Mouse (Mus musculus): ENCODE measurements around the gene Pemt. TPM values are rescaled to one million over a fixed set of nuclear protein-coding genes. Genes with fewer than 3 reads are reported as not detected.

Pemt gene
- polyA plus RNA-seq, 1 experiment, result 2.5 TPM

DNA sequence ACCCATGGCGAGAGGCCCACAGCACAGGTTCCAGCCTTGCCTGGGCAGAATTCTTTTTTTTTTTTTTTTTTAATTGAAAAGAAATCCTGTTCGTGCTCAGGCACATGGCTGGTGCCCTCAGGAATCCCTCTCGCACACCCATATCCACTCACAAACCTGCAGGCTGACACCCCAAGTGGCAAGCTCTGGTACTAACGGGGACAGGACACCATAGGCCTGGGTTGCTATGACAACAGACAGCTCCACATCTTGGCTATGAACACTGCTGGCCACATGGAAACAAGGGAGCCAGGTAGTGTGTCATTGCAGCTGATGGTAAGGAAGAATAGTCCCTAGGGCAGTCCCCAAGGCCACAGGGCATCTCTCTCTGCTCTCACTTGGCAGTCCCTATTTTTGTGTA lies 42.7 kb upstream of the Pemt start:
- WGBS, result 62% methylated on average over 4 of the region's 4 CpGs
- no peak for TF ChIP-seq POLR2A (IDR thresholded peaks at IDR 0.05; ENCODE audit: low read depth, low read length)
- no peak for TF ChIP-seq CTCF (IDR thresholded peaks at IDR 0.05; ENCODE audit: extremely low read depth, insufficient read depth, insufficient read length, insufficient replicate concordance)
- no peak overlapping the region for H3K4me3 ChIP-seq (ENCODE audit: extremely low read depth, insufficient read depth, insufficient read length)
- H3K4me1 ChIP-seq (ENCODE audit: control insufficient read depth, insufficient read depth, insufficient read length), result no peaks in the 10 kb centered on the region
- H3K36me3 ChIP-seq (ENCODE audit: control insufficient read depth, insufficient read depth, low read length), result no peaks in the 10 kb centered on the region
- DNase-seq (ENCODE audit: low read depth in 1 of 2, low spot score in 2 of 2), result no peak
- H3K27ac ChIP-seq (ENCODE audit: insufficient read depth, low read length), result no peak overlapping the region
- no peaks in the 10 kb centered on the region for H3K27me3 ChIP-seq (ENCODE audit: control insufficient read depth, insufficient read depth, low read length)

GRCm38 (mm10) chr11:60086676-60087075 lies 40.4 kb upstream of the Pemt start:
- DNase-seq (ENCODE audit: low read depth in 1 of 2, low spot score in 2 of 2), result no peak
- Histone ChIP-seq H3K27ac (ENCODE audit: insufficient read depth, low read length) (no peak overlapping the region), H3K27me3 (ENCODE audit: control insufficient read depth, insufficient read depth, low read length) (no peaks in the 10 kb centered on the region), H3K4me3 (ENCODE audit: extremely low read depth, insufficient read depth, insufficient read length) (no peak overlapping the region), H3K36me3 (ENCODE audit: control insufficient read depth, insufficient read depth, low read length) (no peaks in the 10 kb centered on the region), H3K4me1 (ENCODE audit: control insufficient read depth, insufficient read depth, insufficient read length) (no peaks in the 10 kb centered on the region)
- TF ChIP-seq POLR2A (IDR thresholded peaks at IDR 0.05; ENCODE audit: low read depth, low read length) (no peak), CTCF (IDR thresholded peaks at IDR 0.05; ENCODE audit: extremely low read depth, insufficient read depth, insufficient read length, insufficient replicate concordance) (no peak)
- 93% methylated on average over 1 of the region's 1 CpGs for WGBS

GRCm38 (mm10) chr11:60084589-60084988 lies 38.3 kb upstream of the Pemt start:
- DNase-seq (ENCODE audit: low read depth in 1 of 2, low spot score in 2 of 2), result peak in 1 of 2 experiments; percentile 62
- 30% methylated on average over 2 of the region's 2 CpGs for WGBS
- no peaks in the 10 kb centered on the region for H3K36me3 ChIP-seq (ENCODE audit: control insufficient read depth, insufficient read depth, low read length)

GRCm38 (mm10) chr11:60076790-60077189 lies 30.5 kb upstream of the Pemt start:
- H3K36me3 ChIP-seq (ENCODE audit: control insufficient read depth, insufficient read depth, low read length), result no peaks in the 10 kb centered on the region
- peaks cover 3% of the 10 kb centered on the region; the same call in 1 of the 2 replicates for H3K4me1 ChIP-seq (ENCODE audit: control insufficient read depth, insufficient read depth, insufficient read length)
- DNase-seq (ENCODE audit: low read depth in 1 of 2, low spot score in 2 of 2), result peak; percentile 54 to 66

More at GRCm38 (mm10) chr11:60084589-60084988, 38.3 kb upstream of the Pemt start:
- TF ChIP-seq CTCF (IDR thresholded peaks at IDR 0.05; ENCODE audit: extremely low read depth, insufficient read depth, insufficient read length, insufficient replicate concordance) (peak; percentile 64; the same call in 1 of the 2 replicates), POLR2A (IDR thresholded peaks at IDR 0.05; ENCODE audit: low read depth, low read length) (no peak)
- Histone ChIP-seq H3K4me1 (ENCODE audit: control insufficient read depth, insufficient read depth, insufficient read length) (no peaks in the 10 kb centered on the region), H3K27me3 (ENCODE audit: control insufficient read depth, insufficient read depth, low read length) (no peaks in the 10 kb centered on the region), H3K4me3 (ENCODE audit: extremely low read depth, insufficient read depth, insufficient read length) (no peak overlapping the region), H3K27ac (ENCODE audit: insufficient read depth, low read length) (no peak overlapping the region)

DNA sequence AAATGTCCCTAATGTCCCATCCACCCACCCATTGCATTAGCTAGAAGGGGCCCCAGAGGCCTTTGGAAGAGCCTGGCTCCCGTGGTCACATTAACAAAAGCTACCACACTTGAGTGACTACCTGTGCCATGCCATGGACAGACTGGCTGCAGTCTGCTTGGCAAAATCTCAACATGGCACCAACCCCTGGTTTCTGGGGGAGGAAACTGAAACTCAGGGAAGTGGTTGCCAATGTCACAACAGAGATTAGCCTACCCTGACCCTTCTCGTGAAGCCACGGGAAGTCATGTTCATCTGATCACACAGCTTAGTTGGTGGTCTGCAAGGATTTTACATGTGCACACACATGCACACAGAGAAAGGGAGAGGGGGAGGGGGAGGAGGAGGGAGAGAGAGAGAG lies 29.9 kb upstream of the Pemt start:
- H3K27me3 ChIP-seq (ENCODE audit: control insufficient read depth, insufficient read depth, low read length), result no peaks in the 10 kb centered on the region
- no peak for TF ChIP-seq POLR2A (IDR thresholded peaks at IDR 0.05; ENCODE audit: low read depth, low read length)
- TF ChIP-seq CTCF (IDR thresholded peaks at IDR 0.05; ENCODE audit: extremely low read depth, insufficient read depth, insufficient read length, insufficient replicate concordance), result no peak
- H3K36me3 ChIP-seq (ENCODE audit: control insufficient read depth, insufficient read depth, low read length), result no peaks in the 10 kb centered on the region
- H3K4me1 ChIP-seq (ENCODE audit: control insufficient read depth, insufficient read depth, insufficient read length), result peaks cover 3% of the 10 kb centered on the region; the same call in 1 of the 2 replicates
- H3K4me3 ChIP-seq (ENCODE audit: extremely low read depth, insufficient read depth, insufficient read length), result no peak overlapping the region
- 40% methylated on average over 3 of the region's 3 CpGs for WGBS
- no peak for DNase-seq (ENCODE audit: low read depth in 1 of 2, low spot score in 2 of 2)
- no peak overlapping the region for H3K27ac ChIP-seq (ENCODE audit: insufficient read depth, low read length)

More at GRCm38 (mm10) chr11:60076790-60077189, 30.5 kb upstream of the Pemt start:
- WGBS, result 19% methylated on average over 4 of the region's 4 CpGs
- H3K27ac ChIP-seq (ENCODE audit: insufficient read depth, low read length), result no peak overlapping the region
- TF ChIP-seq POLR2A (IDR thresholded peaks at IDR 0.05; ENCODE audit: low read depth, low read length), result no peak
- peak; percentile 68; the same call in 1 of the 2 replicates for TF ChIP-seq CTCF (IDR thresholded peaks at IDR 0.05; ENCODE audit: extremely low read depth, insufficient read depth, insufficient read length, insufficient replicate concordance)
- H3K4me3 ChIP-seq (ENCODE audit: extremely low read depth, insufficient read depth, insufficient read length), result no peak overlapping the region
- H3K27me3 ChIP-seq (ENCODE audit: control insufficient read depth, insufficient read depth, low read length), result no peaks in the 10 kb centered on the region

GRCm38 (mm10) chr11:60073936-60074502 lies 27.7 kb upstream of the Pemt start:
- no peak for DNase-seq (ENCODE audit: low read depth in 1 of 2, low spot score in 2 of 2)
- 40% methylated on average over 15 of the region's 15 CpGs for WGBS
- TF ChIP-seq CTCF (IDR thresholded peaks at IDR 0.05; ENCODE audit: extremely low read depth, insufficient read depth, insufficient read length, insufficient replicate concordance) (no peak), POLR2A (IDR thresholded peaks at IDR 0.05; ENCODE audit: low read depth, low read length) (no peak)
- peaks cover 3% of the 10 kb centered on the region; the same call in 1 of the 2 replicates for H3K4me1 ChIP-seq (ENCODE audit: control insufficient read depth, insufficient read depth, insufficient read length)
- no peak overlapping the region for H3K4me3 ChIP-seq (ENCODE audit: extremely low read depth, insufficient read depth, insufficient read length)
- no peak overlapping the region for H3K27ac ChIP-seq (ENCODE audit: insufficient read depth, low read length)
- H3K27me3 ChIP-seq (ENCODE audit: control insufficient read depth, insufficient read depth, low read length), result no peaks in the 10 kb centered on the region
- no peaks in the 10 kb centered on the region for H3K36me3 ChIP-seq (ENCODE audit: control insufficient read depth, insufficient read depth, low read length)

DNA sequence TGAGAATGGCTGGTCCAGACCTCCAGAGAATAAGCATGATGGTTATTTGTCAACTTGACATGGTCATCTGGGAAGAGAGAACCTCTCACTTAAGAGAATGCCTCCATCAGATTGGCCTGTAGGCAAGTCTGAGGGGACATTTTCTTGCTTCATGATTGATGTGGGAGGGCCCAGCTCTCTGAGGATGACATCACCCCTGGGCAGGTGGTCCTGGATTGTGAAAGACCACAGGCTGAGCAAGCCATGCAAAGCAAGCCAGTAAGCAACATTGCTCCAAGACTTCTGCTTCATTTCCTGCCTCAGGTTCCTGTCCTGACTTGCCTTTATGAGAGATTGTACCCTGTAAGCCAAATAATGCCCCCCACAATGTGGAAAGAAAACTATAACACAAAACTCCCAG lies 26.8 kb upstream of the Pemt start:
- H3K27ac ChIP-seq (ENCODE audit: insufficient read depth, low read length), result no peak overlapping the region
- no peak overlapping the region for H3K4me3 ChIP-seq (ENCODE audit: extremely low read depth, insufficient read depth, insufficient read length)
- H3K4me1 ChIP-seq (ENCODE audit: control insufficient read depth, insufficient read depth, insufficient read length), result peaks cover 3% of the 10 kb centered on the region; the same call in 1 of the 2 replicates
- no peaks in the 10 kb centered on the region for H3K36me3 ChIP-seq (ENCODE audit: control insufficient read depth, insufficient read depth, low read length)
- no peak for TF ChIP-seq CTCF (IDR thresholded peaks at IDR 0.05; ENCODE audit: extremely low read depth, insufficient read depth, insufficient read length, insufficient replicate concordance)
- no peak for TF ChIP-seq POLR2A (IDR thresholded peaks at IDR 0.05; ENCODE audit: low read depth, low read length)
- DNase-seq (ENCODE audit: low read depth in 1 of 2, low spot score in 2 of 2), result no peak
- no peaks in the 10 kb centered on the region for H3K27me3 ChIP-seq (ENCODE audit: control insufficient read depth, insufficient read depth, low read length)
